Mouse (Mus musculus) cerebellum, adult 18-20 months (tissue): Measurements from ENCODE around the gene Enoph1.
A peak's percentile ranks its signal among the peaks of the same experiment; 100 is the strongest.

ENCODE experiments used
- DNase-seq, 2 experiments: peaks; one replicate each; pipeline ENCODE4 v3.0.0; 2021

Gene Enoph1

GRCm38 (mm10) chr5:100041272-100041671, 1.5 kb downstream of the Enoph1 start:
- DNase-seq = no peak

GRCm38 (mm10) chr5:100042467-100042866, 2.7 kb downstream of the Enoph1 start:
- DNase-seq = no peak

DNA sequence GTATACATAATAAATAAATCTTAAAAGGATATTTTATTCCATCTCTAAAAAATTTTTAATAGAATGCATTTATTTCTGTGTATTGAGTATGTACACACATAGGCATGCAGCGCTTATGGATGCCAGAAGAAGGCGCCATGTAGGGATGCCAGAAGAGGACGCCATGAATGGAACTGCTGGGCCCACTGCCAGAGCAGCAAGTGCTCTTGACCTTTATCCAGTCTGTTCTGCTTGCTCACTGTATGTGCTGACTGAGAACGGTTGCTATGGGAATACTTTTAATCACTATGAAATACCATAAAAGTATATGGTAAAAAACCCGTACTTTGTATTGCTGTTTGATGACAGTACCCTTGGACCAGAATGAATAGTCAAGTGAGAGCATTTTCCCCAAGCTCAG, 3.6 kb downstream of the Enoph1 start:
- DNase-seq = peak; percentile 73

DNA sequence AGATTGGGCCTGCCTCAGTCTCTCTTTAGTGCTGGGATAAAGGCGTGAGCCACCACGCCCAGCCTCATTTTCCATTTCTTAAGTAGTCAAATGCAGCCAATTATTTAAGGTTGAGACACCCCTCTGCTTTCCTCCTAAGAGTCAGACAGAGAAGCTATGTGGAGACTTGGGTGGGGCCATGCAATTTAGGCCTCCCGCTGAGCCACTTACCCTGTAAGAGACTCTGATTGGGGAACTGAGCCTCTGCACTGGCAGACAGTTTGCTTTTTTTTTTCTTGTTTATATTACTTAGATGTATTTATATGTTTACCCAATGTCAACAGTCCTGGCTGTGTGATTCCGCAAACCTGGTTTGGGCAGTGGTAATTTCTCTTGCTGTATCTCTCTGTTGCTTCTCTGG, 4.2 kb downstream of the Enoph1 start:
- no peak for DNase-seq

- DNase-seq = no peak
Measured at GRCm38 (mm10) chr5:100044621-100045020, 4.8 kb downstream of the Enoph1 start.

DNA sequence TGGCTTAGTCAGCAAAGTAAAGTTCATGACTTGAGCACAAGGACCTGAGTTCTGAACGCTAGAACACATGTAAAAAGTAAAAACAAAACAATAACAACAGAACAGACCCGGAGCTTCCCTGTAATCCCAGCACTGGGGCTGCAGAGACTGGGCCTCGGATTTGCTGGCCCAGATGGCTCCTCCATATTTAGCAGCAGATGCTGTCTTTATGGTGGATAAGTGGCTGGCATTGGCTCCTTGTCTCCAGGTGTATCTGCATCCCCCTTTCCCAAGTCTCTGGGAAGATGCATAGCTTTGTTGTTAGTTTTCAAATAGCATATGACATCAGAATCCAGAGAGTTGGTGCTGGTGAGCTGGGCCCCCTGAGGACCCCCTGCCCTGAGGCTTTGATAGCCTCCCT, 6.3 kb downstream of the Enoph1 start:
- no peak for DNase-seq

DNA sequence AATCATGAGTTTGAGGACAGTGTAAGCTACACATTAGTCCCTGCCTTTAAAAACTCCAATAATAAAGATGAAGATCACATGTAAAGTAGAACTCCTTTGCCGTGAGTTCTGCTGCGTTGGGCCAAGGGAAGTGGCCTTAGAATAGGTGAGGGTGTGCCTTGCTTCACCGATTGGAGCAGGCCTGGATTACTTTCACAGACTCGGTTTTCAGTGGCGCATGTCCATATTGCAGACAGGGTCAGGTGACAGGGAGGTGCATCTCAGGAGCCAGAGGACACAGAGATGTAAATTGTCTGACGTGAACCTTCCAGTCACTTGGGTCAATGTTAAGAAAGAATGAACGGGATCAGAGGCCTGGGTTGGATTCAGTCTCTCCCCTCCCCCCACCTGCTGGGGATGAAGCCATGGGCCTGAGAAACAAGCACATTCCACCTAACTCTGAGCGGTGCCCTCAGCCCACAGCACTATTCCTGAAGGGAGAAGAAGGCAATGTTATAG, 7.4 kb downstream of the Enoph1 start:
- DNase-seq = no peak

DNA sequence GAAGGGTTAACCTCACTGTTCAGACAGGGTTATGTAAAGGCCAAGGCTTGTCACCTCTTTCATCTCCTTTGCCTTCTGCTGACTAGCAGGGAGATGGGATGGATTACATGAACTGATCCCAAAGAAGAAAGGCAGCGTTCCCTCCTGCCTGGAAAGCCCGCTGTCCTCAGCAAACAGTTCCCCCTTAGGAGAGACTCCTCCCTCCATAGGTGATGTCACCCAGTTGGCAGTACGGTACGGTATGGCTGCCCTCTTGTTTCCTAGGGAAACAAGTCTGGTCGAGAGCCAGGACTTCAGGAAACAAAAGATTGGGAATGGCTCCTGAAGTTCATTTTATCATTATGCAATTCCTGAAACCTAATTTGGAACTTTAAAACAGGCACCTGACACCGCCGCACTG, 8.1 kb downstream of the Enoph1 start:
- DNase-seq = peak in 1 of 2 experiments; percentile 55

GRCm38 (mm10) chr5:100049904-100050303, 10.1 kb downstream of the Enoph1 start:
- no peak for DNase-seq

DNA sequence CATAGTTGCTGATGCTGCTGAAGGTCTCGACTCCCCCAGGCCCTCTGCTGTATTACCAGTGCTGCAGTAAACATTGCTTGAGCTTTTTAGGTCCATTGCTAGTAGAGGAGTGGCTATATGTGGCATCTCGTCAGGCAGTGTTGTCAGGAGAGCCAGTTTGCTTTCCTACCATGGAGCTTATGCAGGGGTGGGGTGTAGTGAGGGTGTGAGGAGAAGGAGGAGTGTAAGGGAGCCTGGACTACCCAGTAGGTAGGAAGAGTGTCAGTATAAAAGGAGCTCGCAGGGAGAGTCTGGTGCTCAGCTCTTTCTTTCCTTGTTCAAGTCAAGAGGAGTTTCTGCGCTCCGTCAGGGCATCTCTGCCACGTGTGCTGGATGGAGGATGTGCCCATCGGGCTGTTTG, 12.9 kb downstream of the Enoph1 start:
- no peak for DNase-seq

DNA sequence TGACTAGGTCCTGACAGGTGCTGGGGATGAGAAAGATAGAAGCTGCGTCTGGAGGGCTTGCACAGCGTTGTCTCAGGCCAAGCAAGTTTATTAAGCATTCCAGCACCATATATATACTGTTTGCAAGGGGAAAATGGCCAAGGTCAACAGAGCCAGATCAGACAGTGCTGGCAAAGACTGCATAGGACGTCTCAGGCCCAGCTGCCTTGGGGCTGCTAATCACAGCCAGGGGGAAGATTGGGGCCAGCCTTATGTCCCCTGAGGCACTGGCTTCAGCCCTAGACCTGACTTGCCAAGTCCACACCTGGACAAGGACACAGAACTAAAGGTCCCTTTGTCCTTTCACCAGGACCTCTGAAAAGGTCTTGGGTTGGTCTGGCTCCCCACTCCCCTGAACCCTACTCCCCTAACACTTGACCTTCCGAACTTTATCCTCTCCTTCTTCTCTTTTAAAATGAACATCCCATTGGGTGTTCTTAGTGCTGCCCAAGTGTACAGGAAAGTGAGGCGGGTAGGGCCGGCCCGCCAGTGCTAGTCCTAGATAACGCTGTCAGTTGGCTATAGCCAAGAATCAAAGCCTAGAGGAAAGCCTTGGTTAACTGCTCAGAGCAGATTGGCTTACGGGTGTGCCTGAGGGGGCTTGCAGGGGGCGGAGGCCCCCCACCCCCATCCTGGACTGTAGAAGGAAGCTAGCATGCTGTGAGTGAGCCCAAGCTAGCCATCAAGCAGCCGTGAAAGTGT, 15.2 kb downstream of the Enoph1 start:
- no peak for DNase-seq

DNA sequence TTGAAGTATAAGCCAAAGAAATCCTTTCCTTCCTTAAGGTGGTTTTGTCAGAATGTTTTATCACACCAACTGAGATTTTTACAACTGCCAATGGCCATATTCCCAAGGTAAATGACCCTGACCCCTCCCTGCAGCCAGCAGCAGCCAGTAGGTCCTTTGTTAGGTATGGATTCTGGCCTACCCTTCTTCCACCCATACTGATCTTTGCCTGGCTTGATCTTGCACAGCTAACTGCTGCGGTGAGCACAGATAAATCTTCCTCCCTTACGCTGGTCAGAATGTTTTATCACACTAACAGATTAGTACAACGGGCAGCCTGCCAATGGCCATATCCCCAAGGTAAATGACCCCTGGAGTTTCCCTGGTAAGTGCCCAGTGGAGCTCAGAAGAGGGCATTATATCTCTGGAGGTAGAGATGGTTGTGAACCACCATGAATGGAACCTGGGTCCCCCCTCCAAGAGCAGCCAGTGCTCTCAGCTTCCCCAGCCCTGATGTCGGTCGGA, 16.1 kb downstream of the Enoph1 start:
- DNase-seq = no peak

DNA sequence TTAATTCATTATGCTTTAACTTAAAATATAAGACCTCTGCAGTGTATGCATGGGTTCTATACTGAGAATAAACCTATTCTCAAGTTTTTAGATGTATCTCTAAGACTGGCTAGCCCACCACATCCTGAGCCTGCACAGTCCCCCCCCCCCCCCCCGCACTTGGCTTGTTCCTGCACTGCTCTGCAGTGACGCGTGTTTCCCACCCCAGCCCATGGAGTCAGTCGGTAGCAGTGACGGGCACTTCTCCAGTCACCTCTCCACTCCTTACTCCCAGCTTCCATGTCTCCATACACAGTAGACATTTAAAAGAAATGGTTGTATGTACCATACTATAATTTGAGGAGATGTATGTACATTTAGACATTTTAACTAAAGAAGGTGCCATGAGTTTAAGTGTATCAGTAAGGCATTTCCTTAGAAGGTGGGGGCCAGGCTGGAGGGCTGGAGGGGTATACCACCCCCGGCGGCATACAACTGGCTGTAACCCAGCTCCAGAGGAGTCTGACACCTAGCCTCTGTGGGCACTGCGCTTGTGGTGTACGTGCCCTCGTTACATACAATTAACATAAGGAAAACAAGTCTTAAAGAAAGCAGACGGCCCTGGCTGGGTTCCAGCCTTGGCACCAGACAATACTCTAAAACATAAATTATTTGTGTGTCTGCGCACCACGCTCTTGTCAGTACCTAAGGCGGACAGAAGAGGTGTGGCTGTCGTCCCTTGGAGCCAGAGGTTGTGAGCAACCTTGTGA, 17.9 kb downstream of the Enoph1 start:
- no peak for DNase-seq

DNA sequence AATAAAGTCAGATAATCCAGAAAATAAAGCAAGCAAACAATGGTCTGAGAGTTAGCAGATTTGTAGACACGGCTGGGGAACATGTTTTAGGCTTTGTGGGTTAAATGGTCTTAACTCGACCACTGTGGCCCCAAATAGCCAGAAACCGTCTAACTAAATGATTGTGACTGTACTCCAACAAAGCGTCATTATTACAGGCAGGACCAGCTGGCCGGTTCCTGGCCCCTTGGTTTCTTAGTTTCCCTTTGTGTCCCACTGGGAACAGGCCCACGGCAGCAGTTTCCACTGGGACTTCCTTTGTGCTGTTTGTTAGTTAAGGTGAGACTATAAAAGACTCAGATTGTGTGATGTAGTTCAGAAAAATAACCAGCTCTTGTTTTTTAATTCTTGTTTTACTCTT, 18.9 kb downstream of the Enoph1 start:
- DNase-seq = no peak

DNA sequence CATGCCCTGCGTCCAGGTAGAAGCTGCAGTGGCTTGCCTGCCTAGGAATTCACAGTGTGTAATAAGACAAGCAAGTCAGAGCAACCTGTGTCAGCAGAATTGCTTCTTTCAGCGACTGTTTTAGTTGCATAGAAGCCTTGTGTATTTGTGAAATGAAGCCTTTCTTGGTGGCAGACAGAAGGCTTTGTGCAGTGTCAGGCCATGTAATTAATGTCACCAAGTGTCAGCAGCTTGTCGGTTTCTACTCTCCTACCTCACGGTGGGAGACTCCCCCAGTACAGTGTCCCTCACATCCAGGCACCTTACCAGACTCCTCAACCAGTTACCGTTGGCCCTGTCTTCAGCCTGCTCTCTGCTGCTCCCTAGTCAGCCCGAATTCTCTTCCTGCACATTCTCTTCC, 19.5 kb downstream of the Enoph1 start:
- no peak for DNase-seq

GRCm38 (mm10) chr5:100060876-100061275, 21.1 kb downstream of the Enoph1 start:
- DNase-seq = no peak

GRCm38 (mm10) chr5:100067579-100067978, 27.8 kb downstream of the Enoph1 start:
- DNase-seq = no peak

- no peak for DNase-seq
Measured at GRCm38 (mm10) chr5:100069526-100069925, 29.7 kb downstream of the Enoph1 start.

- peak; percentile 80 to 91 for DNase-seq
Measured at GRCm38 (mm10) chr5:100070255-100070654, 30.5 kb downstream of the Enoph1 start.

GRCm38 (mm10) chr5:100071541-100071940, 31.8 kb downstream of the Enoph1 start:
- no peak for DNase-seq

DNA sequence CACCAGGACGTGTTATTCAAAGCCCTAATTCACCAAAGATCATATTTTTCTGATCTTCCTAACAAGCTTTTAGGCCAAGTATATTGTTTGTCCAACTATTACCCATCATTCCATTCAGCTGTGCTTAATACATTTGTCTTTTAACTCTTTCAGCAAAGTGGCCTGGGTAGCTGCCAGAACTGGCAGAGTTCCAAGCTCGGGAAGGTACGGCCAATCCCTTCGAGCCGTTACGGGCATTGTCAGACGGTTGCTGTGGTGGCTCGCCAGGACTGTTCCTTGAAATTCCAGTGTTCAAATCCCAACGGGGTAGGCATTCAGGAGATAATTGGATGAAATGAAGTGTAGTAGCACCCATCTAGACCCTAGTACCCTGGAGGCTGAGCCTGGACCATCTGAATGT, 32.8 kb downstream of the Enoph1 start:
- DNase-seq = no peak

DNA sequence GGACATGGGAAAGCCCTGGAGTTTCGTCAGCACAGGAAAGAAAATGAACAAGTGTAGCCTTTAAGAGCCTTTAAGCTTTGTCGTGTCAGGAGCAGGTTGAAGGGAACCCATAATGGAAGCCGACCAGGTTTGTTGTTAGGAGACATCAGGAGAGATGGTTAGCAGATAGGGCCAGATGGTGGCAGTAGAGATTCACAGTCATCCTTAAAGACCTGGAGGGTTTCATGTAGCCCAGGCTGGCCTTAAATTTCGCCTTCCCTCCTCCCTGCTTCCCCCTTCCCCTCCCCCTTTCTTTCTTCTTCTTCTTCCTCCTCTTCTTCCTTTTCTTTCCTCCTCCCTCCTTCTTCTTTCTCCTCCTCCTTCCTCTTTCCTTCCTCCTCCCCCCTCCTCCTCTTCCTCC, 34.8 kb downstream of the Enoph1 start:
- peak; percentile 52 to 57 for DNase-seq

DNA sequence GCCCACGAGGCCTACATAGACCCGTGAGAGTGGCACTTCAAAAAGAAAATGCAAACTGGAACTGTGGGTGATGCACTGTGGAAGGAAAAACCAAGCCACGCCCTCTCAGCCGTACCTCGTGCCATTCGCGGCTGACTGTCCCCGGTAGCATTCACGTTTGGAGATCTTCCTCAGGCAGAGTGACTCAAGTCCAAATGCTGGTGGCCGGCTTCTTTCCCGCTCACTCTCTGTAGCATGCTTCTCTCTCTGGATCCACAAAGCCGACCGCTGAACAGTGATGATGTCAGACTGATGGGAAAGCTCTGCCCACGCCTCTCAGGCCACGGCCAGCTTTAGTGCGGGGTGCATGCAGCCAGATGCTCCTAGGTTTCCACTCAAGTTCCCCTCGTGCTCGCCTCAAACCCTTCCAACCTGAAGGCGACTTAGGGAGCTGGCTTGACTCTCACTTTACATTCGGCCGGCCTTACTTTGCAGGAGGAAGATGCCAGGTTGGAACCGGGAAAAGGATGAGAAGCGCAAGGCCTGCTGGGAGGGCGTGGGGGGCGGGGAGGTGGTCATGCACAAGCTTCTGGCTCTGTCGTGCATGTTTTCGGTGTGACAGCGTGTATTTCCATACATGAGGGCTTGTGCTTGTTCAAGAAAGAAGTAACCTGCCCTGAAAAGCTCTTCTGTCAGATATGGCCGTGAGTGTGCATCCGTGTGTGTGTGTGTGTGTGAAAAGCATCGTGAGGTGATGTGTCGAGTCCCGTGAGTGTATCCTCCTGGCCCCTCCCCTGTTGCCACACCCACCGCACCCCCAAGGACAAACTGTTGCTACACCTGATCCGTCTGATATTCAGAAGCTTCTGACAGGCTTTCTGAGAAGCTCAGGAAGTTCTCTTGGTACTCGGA, 39.5 kb downstream of the Enoph1 start:
- DNase-seq = peak; percentile 32 to 45
